Mouse (Mus musculus) midbrain, postnatal 0 days (tissue): Measurements from ENCODE around the gene Adal. TPM values are rescaled to one million over a fixed set of nuclear protein-coding genes. Genes with fewer than 3 reads are reported as not detected.

Experiments
- ATAC-seq: fragments of 200-750 bp; cut with Nextera tagmentation; 2 replicates; pipeline ENCODE4 v1.8.0; 2017; ENCODE audit warnings: moderate number of reproducible peaks, mild to moderate bottlenecking, moderate TSS enrichment, moderate library complexity; ENCODE audit not compliant: low FRiP score
- DNase-seq: peaks from one replicate; pipeline ENCODE4 v3.0.0-alpha.2; 2015; ENCODE audit warnings: low spot score
- H3K27ac ChIP-seq: fragments of 300-500 bp; sonication (generic); 2 replicates; pipeline ENCODE4 v1.5.1; 2014; ENCODE audit warnings: low read depth, mild to moderate bottlenecking, low read length, mixed read lengths
- H3K27me3 ChIP-seq: fragments of 300-500 bp; sonication (generic); 2 replicates; pipeline ENCODE4 v1.6.1; 2014; ENCODE audit warnings: low read length, control low read depth, mixed read lengths; ENCODE audit not compliant: insufficient read depth
- H3K36me3 ChIP-seq: fragments of 300-500 bp; sonication (generic); 2 replicates; pipeline ENCODE4 v1.6.1; 2014; ENCODE audit warnings: low read length, control low read depth, mixed read lengths; ENCODE audit not compliant: insufficient read depth
- H3K4me1 ChIP-seq: fragments of 300-500 bp; sonication (generic); 2 replicates; pipeline ENCODE4 v1.6.1; 2014; ENCODE audit warnings: mild to moderate bottlenecking, control low read depth, antibody characterized with exemption, low read length, mixed read lengths; ENCODE audit not compliant: insufficient read depth
- H3K4me2 ChIP-seq: fragments of 300-500 bp; sonication (generic); 2 replicates; pipeline ENCODE4 v1.6.1; 2014; ENCODE audit warnings: low read depth, mild to moderate bottlenecking, low read length, mixed read lengths; ENCODE audit not compliant: poor library complexity, severe bottlenecking
- H3K4me3 ChIP-seq: fragments of 300-500 bp; sonication (generic); 2 replicates; pipeline ENCODE4 v1.5.1; 2014; ENCODE audit warnings: low read depth, mild to moderate bottlenecking, low read length, moderate library complexity
- H3K9ac ChIP-seq: fragments of 300-500 bp; sonication (generic); replicated peaks from 2 replicates; pipeline ENCODE4 v1.6.1; 2014; ENCODE audit warnings: mild to moderate bottlenecking, low read length, moderate library complexity, mixed read lengths; ENCODE audit not compliant: poor library complexity, severe bottlenecking
- H3K9me3 ChIP-seq: fragments of 300-500 bp; sonication (generic); 2 replicates; pipeline ENCODE4 v1.6.1; 2016; ENCODE audit warnings: low read length, control low read depth
- CTCF ChIP-seq: IDR thresholded peaks from 2 replicates; pipeline ENCODE4 v1.5.1; 2016; ENCODE audit warnings: antibody characterized with exemption, mild to moderate bottlenecking
- WGBS: fragments of 180-500 bp; shearing (Covaris S2); extraction: QIAGEN DNeasy Blood & Tissue Kit; methylation state at CpG from one replicate; pipeline ENCODE4 v1.1.7; 2014; 5-methylcytosine and 5-hydroxymethylcytosine counted together
- polyA plus RNA-seq: library from polyadenylated mRNA; unstranded; fragments of >200 nt; fragmentation: Nextera tagmentation; extraction: Ambion mirVana; gene quantifications from 2 replicates; pipeline ENCODE4 v1.2.1, GENCODE M21; 2015
- total RNA-seq: library from RNA; depleted of rRNA; stranded (reverse); fragments of >200 nt; gene quantifications from 2 replicates; pipeline ENCODE4 v1.2.3, GENCODE M21; 2014

The Adal gene
- total and polyA plus RNA-seq, 2 experiments from 2014 or later, result 17.1 to 18.2 TPM

- Histone ChIP-seq H3K9me3 (no peaks in the 10 kb centered on the region), H3K4me3 (peak overlapping the region; percentile 52), H3K27me3 (no peaks in the 10 kb centered on the region), H3K27ac (peak overlapping the region; percentile 97), H3K9ac (peak overlapping the region; percentile 68), H3K4me2 (peak overlapping the region; percentile 80), H3K36me3 (0 out of 2 replicates have a peak, but pooled peaks cover 9% of the 10 kb centered on the region), H3K4me1 (peaks cover 10% of the 10 kb centered on the region; the same call in 1 of the 2 replicates)
- ATAC-seq, result no peak
- WGBS, result 73% methylated on average over 16 of the region's 16 CpGs
- TF ChIP-seq CTCF, result no peak
- DNase-seq, result no peak
Measured at GRCm38 (mm10) chr2:121141216-121142035, 1.2 kb downstream of the Adal start.

GRCm38 (mm10) chr2:121142415-121142814 lies 2.2 kb downstream of the Adal start:
- 33% methylated on average over 2 of the region's 2 CpGs for WGBS

GRCm38 (mm10) chr2:121149679-121150078 lies 9.5 kb downstream of the Adal start:
- Histone ChIP-seq H3K27ac (no peak overlapping the region), H3K4me3 (no peak overlapping the region), H3K4me1 (no peaks in the 10 kb centered on the region), H3K4me2 (no peak overlapping the region), H3K9me3 (no peaks in the 10 kb centered on the region), H3K36me3 (peaks cover 21% of the 10 kb centered on the region), H3K27me3 (no peaks in the 10 kb centered on the region), H3K9ac (no peak overlapping the region)
- no peak for TF ChIP-seq CTCF
- ATAC-seq (no peak), DNase-seq (no peak)
- WGBS, result 90% methylated on average over 5 of the region's 5 CpGs

More at GRCm38 (mm10) chr2:121142415-121142814, 2.2 kb downstream of the Adal start:
- H3K27me3 ChIP-seq, result no peaks in the 10 kb centered on the region
- no peak overlapping the region for H3K4me2 ChIP-seq
- no peak overlapping the region for H3K4me3 ChIP-seq
- DNase-seq (no peak), ATAC-seq (no peak)
- H3K36me3 ChIP-seq, result 0 out of 2 replicates have a peak, but pooled peaks cover 9% of the 10 kb centered on the region
- no peak overlapping the region for H3K9ac ChIP-seq
- H3K27ac ChIP-seq, result no peak overlapping the region
- H3K9me3 ChIP-seq, result no peaks in the 10 kb centered on the region
- H3K4me1 ChIP-seq, result peaks cover 10% of the 10 kb centered on the region; the same call in 1 of the 2 replicates
- TF ChIP-seq CTCF, result no peak

- H3K9me3 ChIP-seq, result no peaks in the 10 kb centered on the region
- no peak overlapping the region for H3K4me2 ChIP-seq
- no peak overlapping the region for H3K9ac ChIP-seq
- DNase-seq (no peak), ATAC-seq (no peak)
- H3K27me3 ChIP-seq, result no peaks in the 10 kb centered on the region
- H3K4me3 ChIP-seq, result no peak overlapping the region
- WGBS, result 95% methylated on average over 3 of the region's 3 CpGs
- peak; percentile 40 for TF ChIP-seq CTCF
- peaks cover 27% of the 10 kb centered on the region for H3K36me3 ChIP-seq
- no peaks in the 10 kb centered on the region for H3K4me1 ChIP-seq
- no peak overlapping the region for H3K27ac ChIP-seq
Measured at GRCm38 (mm10) chr2:121153100-121153499, 12.9 kb downstream of the Adal start.

- H3K9ac ChIP-seq, result peak overlapping the region; percentile 75; the same call in 1 of the 2 replicates
- H3K9me3 ChIP-seq, result no peaks in the 10 kb centered on the region
- ATAC-seq (no peak), DNase-seq (no peak)
- H3K4me2 ChIP-seq, result peak overlapping the region; percentile 87
- H3K27me3 ChIP-seq, result no peaks in the 10 kb centered on the region
- peaks cover 7% of the 10 kb centered on the region for H3K36me3 ChIP-seq
- H3K4me1 ChIP-seq, result peaks cover 13% of the 10 kb centered on the region
- no peak for TF ChIP-seq CTCF
- H3K4me3 ChIP-seq, result peak overlapping the region; percentile 79; the same call in 1 of the 2 replicates
- 65% methylated on average over 4 of the region's 4 CpGs for WGBS
- no peak overlapping the region for H3K27ac ChIP-seq
Measured at GRCm38 (mm10) chr2:121169173-121169572, 28.9 kb downstream of the Adal start.

DNA sequence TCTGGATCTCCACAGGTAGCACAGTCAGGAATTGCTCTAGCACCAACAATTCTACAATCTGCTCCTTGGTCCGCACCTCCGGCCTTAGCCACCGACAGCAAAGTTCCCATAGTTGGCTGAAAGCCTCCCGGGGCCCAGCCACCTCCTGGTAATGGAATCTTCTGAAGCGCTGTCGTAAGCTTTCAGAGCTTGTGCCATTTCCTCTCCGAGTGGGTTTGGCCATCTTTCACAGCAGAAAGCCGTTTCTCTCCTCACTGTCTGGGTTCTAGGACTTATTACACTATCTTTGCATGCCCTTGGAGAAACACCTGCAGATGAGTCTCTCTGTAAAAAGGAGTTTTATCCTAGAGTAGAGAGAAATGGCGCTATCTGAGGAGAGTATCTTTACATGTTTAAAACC lies 29.7 kb downstream of the Adal start:
- no peak overlapping the region for H3K27ac ChIP-seq
- WGBS, result 5% methylated on average over 9 of the region's 9 CpGs

More for the DNA sequence above, 29.7 kb downstream of the Adal start:
- peak overlapping the region; percentile 79 for H3K4me3 ChIP-seq
- ATAC-seq (no peak), DNase-seq (peak; percentile 17)
- no peaks in the 10 kb centered on the region for H3K27me3 ChIP-seq
- peaks cover 13% of the 10 kb centered on the region for H3K4me1 ChIP-seq
- H3K9ac ChIP-seq, result peak overlapping the region; percentile 75
- H3K4me2 ChIP-seq, result peak overlapping the region; percentile 87
- H3K9me3 ChIP-seq, result no peaks in the 10 kb centered on the region
- H3K36me3 ChIP-seq, result peaks cover 7% of the 10 kb centered on the region
- TF ChIP-seq CTCF, result no peak
